Mouse (Mus musculus) hematopoietic multipotent progenitor cell, adult 10-12 weeks (in vitro differentiated cells): ENCODE data around the gene Tipin. TPM values are rescaled to one million over a fixed set of nuclear protein-coding genes. Genes with fewer than 3 reads are reported as not detected.

Experiments used
- polyA plus RNA-seq: library from polyadenylated mRNA; stranded (reverse); fragments of >175 nt; gene quantifications from 2 replicates; pipeline ENCODE4 v1.2.3, GENCODE M21; 2012; ENCODE audit warnings: low replicate concordance

Gene Tipin
- polyA plus RNA-seq, result 0.18 and 2.6 TPM in 2 replicates

DNA sequence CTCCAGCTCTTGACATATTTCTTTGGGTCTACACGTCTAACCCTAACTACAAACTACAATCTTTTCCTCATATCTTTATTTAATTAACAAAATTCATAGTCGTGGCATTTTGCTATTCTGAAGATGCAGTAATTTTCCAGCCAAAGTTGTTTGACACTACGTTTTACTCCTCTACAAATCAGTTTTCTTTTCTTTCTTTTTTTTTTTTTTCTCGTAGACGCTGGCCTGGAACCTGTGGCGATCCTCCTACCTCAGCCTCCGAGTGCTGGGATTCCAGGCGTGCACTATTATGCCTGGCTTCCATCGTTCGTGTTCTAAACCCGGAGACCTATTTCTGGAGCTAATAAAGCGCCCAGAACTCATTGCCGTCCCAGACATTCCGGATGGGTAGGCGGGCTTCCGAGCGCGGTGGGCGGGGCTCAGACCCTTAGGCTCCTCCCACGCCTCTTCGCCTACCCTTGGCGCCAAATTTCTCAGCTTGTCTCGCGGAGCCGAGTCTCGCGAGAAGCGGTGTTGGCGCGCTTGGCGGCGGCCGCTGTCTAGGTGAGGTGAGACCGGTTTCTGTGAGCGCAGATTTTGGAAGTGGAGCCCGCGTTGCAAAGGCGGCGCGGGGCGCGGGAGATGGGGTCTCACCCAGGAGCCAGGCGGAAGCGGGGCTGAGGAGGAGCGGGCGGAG, at the start of gene Tipin:
Gene Tipin (plus strand): TSS at position 477 of the 676 bp plus-strand sequence.

GRCm38 (mm10) chr9:64234768-64235435, 46.5 kb upstream of the Tipin start, which contains the start of gene Uchl4:
Uchl4 (plus strand) TSS chr9:64235201.

GRCm38 (mm10) chr9:64253021-64253904, 28.1 kb upstream of the Tipin start, which contains the start of gene Map2k1:
Map2k1 (minus strand) TSS chr9:64253631.

GRCm38 (mm10) chr9:64341254-64341566, 59.8 kb downstream of the Tipin start, which contains the start of gene Dis3l:
Dis3l (minus strand) TSS chr9:64341288.

Other genes starting within 250 kb of the Tipin start
- gene Lctl, start 164.4 kb upstream of the Tipin start, polyA plus RNA-seq, result not detected in 2 replicates
- 0.65 and 1.4 TPM in 2 replicates for gene Zwilch, start 108.5 kb upstream of the Tipin start, polyA plus RNA-seq
- gene Rpl4, start 108.2 kb upstream of the Tipin start, polyA plus RNA-seq, result 185 and 254 TPM in 2 replicates
- 1.4 and 7.6 TPM in 2 replicates for gene Snapc5, start 102.3 kb upstream of the Tipin start, polyA plus RNA-seq
- not detected in 2 replicates for gene Uchl4, start 46.4 kb upstream of the Tipin start, polyA plus RNA-seq
- 61.1 and 80.2 TPM in 2 replicates for gene Map2k1, start 27.9 kb upstream of the Tipin start, polyA plus RNA-seq
- 6.1 and 11.0 TPM in 2 replicates for gene Dis3l, start 59.7 kb downstream of the Tipin start, polyA plus RNA-seq
- gene Megf11, start 104.0 kb downstream of the Tipin start, polyA plus RNA-seq, result not detected in 2 replicates